Mouse (Mus musculus): ENCODE results near the gene Hist1h2ag. TPM values are rescaled to one million over a fixed set of nuclear protein-coding genes. Genes with fewer than 3 reads are reported as not detected.

Hist1h2ag gene
- total RNA-seq, 1 experiment from 2014 or later = 689 TPM

DNA sequence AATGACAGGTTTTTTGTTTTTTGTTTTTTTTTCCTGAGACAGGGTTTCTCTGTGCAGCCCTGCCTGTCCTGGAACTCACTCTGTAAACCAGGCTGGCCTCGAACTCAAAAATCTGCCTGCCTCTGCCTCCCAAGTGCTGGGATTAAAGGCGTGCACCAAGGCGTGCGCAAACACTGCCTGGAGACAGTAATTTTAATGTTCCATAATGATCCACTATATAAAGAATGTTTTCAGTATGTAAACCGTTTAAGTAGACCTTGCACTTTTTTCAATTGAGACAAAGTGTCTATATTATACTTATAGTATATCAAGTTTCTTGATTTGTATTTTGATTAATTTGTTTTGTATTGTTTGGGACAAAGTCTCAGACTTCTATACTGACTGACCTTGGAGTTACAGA is 3.4 kb downstream of the Hist1h2ag start:
- no peak for ATAC-seq (replicated peaks; ENCODE audit: low read depth, poor library complexity, severe bottlenecking)

DNA sequence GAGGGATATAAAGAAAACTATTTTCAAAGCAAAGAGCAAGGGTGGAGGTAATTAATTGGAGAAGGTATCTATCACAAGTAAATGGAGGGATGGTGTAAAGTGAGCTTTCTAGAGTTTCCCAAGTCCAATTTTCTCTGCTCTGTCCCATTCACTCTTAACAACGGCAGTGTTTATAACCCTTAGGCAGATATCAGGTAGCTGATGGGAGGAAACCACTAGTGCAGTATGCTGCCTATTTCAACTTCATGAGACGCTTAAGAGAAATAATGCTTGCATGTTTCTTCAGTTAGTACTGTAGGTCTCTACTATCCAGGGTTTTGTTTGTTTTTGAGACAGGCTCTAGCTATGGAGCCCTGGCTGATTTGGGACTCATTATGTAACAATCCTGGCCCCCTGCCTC is 5.3 kb downstream of the Hist1h2ag start:
- ATAC-seq (replicated peaks; ENCODE audit: low read depth, poor library complexity, severe bottlenecking) = no peak

DNA sequence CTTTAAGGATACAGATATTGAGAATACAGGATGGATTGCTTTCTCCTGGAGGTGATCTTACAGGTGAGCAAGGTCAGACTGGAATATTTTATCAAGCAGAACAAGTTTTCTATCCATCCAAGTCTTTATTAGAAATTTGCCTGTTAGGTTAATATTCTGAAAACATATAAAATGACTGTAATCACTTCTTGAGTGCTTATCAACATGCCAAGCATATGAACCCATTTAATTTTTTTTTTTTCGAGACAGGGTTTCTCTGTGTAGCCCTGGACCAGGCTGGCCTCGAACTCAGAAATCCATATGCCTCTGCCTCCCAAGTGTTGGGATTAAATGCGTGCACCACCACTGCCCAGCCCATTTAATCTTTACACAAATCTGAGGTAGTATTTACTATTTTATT is 5.8 kb downstream of the Hist1h2ag start:
- ATAC-seq (replicated peaks; ENCODE audit: low read depth, poor library complexity, severe bottlenecking) = no peak

DNA sequence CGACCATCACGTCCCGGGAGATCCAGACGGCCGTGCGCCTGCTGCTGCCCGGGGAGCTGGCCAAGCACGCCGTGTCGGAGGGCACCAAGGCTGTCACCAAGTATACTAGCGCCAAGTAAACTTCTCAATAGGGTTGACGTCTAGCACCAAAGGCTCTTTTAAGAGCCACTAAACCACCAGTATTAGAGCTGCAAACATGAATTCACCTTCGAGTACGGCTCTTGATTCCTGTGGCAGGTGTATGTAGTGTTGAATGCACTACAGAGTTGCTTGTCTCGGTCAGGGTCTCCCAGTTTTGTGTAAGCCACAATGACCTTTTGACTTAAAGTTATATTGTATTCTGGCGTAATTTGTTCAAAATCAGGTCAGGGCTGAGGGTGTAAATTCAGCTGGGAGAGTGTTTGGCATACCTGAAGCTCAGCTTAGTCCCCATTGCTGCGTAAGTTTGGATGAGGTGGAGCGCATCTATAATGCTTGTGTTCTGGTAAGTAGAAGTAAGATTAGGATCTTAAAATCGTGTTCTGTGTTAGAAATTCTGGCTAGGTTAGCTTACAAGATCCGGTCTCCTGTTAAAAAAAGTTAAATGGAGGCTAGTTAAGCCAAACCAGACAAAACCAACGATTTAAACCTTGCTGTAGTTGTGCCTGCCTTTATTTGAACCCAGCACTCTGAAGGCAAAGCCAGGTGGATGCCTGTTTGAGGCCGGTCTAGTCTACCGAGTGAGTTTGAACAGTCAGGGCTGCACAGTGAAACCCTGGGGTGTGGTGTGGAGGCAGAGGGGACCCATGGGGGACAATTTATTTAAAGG is 6.4 kb downstream of the Hist1h2ag start:
- ATAC-seq (replicated peaks; ENCODE audit: low read depth, poor library complexity, severe bottlenecking) = peak; percentile 10; the same call in 1 of the 2 replicates

DNA sequence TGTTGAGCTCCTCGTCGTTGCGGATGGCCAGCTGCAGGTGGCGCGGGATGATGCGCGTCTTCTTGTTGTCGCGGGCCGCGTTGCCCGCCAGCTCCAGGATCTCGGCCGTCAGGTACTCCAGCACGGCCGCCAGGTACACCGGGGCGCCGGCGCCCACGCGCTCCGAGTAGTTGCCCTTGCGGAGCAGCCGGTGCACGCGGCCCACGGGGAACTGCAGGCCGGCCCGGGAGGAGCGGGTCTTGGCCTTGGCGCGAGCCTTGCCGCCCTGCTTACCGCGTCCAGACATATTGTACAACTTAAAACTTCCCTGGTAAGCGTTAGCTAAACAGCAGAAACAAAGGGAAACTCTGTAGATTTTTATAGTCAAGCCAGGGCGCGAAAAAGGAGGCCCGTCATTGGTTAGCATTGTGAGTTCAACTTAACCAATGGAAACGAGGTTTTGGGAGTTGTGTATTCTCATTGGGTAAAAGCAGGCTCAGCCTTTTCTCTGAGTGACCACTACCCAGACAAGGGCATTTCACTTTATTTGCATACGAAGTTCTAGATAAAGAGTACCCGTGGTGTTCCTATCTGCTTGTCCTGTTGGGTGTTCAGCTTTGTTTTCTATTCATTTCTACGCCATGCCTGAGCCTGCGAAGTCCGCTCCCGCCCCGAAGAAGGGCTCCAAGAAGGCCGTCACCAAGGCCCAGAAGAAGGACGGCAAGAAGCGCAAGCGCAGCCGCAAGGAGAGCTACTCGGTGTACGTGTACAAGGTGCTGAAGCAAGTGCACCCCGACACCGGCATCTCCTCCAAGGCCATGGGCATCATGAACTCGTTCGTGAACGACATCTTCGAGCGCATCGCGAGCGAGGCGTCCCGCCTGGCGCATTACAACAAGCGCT is 7.2 kb downstream of the Hist1h2ag start, which contains the start of the genes Hist1h2ah and Hist1h2bk:
Hist1h2ah (minus strand) TSS at position 302 of the 882 bp plus-strand sequence.
Hist1h2bk (plus strand) TSS at position 604 of the 882 bp plus-strand sequence.
- ATAC-seq (replicated peaks; ENCODE audit: low read depth, poor library complexity, severe bottlenecking) = peak; percentile 89

DNA sequence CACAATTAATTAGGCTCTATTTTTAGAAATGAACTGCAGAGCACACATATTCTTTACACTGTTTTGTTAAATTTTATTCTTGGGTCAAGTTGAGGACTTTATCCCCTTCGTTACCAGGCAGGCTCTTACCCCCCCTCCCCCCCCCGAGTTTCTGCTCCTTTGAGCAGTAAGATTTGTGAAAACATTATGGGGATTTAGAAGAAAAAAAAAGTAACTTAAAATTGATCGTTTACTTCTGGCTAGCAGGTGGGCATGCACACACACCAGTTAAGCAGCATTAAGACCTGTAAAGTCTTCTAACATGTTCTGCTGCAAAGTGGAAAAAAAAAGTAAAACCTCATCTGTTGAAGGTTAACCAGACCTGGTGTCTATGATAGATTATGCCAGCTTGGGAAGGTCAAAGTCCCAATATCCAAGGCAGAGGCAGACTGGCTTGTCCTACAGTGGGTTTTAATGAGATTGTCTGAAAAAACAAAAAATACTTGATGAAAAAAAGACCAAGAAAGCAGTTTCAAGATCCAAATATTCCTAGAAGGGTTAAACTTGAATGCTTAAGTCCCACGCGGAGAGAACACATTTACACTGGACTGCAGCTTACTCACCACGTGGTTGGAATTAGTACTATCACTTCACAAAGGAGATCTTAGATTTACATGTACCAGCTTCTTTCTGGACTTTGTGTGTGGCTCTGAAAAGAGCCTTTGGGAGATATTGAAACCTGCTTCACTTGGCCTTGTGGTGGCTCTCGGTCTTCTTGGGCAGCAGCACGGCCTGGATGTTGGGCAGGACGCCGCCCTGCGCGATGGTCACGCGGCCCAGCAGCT is 8.1 kb downstream of the Hist1h2ag start:
- ATAC-seq (replicated peaks; ENCODE audit: low read depth, poor library complexity, severe bottlenecking) = no peak

DNA sequence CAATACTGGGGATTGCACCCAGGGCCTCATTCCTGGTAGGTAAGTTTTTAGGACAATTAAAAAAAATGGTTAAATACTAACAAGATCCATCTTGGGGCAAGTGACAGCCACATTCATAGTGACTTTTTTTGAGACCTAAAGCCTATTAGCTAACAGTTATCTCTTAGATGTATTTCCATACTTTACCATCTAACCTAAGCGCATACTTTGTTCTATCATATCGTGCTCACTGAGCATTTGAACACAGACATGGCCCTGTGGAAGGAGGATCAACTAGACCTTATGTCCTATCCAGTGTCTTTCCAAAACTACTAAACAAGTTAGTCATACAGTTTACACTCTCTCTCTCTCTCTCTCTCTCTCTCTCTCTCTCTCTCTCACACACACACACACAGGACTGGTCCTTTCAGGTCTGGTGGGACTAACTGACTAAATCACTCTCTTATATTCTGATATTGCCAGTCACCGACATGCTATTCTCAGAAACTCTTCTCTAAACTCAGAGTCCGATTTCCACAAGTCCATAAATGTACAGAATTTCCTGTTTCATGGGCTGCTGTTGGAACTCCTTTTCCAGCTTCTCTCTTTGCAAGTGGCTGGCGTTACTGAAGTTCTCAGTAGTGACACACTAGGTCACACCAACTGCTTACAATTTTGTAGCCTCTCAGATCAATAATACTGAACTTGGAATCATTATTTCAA is 8.9 kb downstream of the Hist1h2ag start:
- ATAC-seq (replicated peaks; ENCODE audit: low read depth, poor library complexity, severe bottlenecking) = no peak

DNA sequence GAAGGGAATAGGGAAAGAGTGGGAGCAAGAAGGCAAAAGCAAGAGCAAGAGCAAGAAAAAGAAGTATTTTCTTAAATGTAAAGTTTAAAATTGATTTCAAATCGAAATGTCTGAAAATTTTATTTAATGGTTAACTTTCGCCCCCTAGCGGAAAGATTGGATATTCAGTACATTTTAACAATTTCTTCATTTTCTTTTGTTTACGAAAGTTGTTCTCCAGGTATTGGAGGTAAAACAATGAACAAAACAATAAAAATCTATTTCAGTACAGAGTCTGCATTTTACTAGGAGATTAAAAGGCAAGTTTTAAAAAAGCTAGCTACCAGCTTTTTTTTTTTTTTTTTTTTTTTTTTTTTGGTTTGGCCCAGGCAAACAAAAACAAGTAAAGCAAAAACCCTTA is 12.3 kb downstream of the Hist1h2ag start:
- ATAC-seq (replicated peaks; ENCODE audit: low read depth, poor library complexity, severe bottlenecking) = no peak

DNA sequence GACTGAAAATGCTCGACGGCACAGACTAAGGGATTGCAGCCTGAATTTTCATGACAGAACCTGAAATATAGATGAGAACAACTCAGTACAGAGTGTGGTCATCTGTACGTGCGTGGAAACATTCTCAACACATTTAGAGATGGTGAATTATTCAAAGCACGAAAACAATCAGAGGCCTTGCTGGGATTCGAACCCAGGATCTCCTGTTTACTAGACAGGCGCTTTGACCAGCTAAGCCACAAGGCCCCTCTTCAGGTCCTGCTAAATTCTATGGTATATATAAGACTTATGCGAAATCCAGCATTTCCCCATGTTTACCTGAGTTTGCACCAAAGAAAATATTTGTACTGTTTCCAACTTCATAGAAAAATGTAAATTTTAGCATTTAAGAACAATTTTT is 12.8 kb downstream of the Hist1h2ag start:
- ATAC-seq (replicated peaks; ENCODE audit: low read depth, poor library complexity, severe bottlenecking) = no peak

DNA sequence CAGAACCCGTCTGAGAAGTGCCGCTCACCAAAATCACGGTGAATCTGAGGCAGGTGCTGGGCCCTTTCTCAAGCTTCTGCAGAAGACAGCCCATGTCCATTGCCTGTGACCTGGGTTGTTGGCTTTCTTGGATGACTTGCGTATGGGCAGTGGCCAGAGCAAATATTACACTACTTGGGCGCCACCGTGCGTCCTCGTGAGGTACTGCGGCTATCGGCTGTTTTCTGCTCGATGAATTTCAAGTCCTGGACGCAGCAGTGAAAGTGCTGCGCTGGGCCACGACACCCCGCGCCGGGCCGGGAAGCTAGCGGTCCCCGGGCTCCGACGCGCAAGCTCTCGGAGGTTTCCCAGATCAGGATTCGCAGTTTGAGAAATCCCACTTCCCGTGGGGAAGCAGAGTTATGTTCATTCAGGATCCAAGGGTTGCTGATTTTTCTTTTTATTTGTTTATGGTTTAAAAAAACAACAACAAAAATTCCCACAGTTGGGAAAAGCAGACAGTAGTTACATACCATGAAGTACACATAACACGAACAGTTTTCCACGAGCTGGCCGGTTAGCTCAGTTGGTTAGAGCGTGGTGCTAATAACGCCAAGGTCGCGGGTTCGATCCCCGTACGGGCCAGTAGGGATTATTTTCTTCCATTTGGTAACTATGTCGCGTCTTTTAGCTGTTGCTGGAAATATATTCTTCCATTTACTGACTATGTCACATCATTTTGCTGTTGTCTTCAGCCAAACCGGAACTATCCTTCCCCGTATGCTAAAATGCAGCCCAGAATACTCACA is 13.9 kb downstream of the Hist1h2ag start:
- peak; percentile 86 for ATAC-seq (replicated peaks; ENCODE audit: low read depth, poor library complexity, severe bottlenecking)

DNA sequence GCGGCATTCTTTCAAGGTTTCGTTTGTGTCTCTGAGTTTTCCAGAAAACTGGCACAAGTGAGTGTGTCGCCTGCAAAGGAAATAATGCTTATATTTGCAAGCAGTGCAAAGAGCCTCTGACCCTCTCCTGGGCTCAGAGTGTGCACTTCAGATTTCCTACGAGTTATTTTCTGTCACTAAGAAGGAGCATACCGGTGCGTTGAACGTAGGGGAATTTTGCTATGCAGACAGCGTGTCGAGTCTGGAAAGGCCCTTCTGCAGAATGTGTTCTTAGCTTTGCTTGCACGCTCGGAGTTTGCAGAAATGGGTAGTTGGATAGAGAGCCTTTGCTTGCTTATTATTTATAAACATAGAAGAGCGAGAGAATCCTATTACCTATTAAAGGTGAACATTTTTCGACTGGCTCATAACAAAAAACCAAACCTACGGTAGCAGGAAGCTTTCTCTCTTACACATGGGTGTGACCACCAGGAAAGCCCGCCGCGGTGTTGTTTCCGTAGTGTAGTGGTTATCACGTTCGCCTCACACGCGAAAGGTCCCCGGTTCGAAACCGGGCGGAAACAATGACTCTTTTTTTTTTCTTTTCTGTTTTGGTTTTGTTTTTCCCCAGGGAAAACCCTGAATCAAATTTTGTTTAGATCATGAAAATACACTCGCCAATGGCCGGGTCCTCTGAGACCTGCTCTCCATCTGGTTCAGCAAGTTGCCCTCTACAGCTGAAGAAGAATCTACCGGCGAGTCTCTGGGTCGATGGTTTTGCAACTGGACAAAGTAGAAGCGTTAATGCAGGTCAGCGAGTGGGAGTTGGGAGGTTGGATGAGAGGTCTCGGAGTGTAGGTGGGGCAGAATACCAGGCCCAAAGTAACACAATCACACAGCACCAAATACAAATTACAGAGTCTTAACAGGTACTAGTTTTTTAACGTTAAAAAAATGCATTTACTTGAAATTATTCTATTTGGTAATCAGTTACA is 16.4 kb downstream of the Hist1h2ag start:
- 0 out of 2 replicates have a peak, but pooled peaks have one; percentile 31 for ATAC-seq (replicated peaks; ENCODE audit: low read depth, poor library complexity, severe bottlenecking)

DNA sequence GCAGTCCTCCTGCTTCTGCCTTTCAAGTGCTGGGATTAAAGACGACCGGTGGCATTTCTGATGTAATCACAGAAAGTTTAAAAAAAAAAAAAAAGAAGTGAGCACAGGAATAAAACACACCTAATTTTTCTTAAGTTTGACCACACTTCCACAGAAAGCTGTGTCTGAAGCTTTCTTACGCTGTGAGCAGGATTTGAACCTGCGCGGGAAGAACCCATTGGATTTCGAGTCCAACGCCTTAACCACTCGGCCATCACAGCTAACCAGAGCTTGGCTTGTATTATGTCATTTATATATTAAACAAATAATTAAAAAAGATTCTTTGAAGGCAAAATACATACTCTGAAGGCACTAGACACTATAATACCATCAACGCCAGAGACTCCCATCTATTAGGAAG is 20.5 kb downstream of the Hist1h2ag start:
- peak; percentile 67 for ATAC-seq (replicated peaks; ENCODE audit: low read depth, poor library complexity, severe bottlenecking)

DNA sequence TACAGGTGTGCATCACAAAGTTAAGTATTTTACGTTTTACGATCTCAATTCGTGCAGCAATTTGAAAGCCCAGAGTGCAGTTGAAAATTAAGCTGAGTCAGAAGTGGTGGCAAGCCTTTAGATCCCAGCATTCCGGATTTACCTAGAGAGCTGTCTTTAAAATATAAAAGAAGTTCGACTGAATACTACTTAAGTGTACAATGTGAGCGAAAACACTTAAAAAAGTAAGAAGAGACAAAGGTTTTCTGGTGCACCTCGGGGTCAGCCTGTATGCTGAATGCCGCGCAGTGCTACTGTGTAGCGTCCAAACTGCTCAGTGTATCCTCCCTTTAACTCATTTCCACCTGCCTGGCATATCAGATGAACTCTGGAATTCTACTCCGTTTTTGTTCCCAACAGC is 21.2 kb downstream of the Hist1h2ag start:
- no peak for ATAC-seq (replicated peaks; ENCODE audit: low read depth, poor library complexity, severe bottlenecking)

DNA sequence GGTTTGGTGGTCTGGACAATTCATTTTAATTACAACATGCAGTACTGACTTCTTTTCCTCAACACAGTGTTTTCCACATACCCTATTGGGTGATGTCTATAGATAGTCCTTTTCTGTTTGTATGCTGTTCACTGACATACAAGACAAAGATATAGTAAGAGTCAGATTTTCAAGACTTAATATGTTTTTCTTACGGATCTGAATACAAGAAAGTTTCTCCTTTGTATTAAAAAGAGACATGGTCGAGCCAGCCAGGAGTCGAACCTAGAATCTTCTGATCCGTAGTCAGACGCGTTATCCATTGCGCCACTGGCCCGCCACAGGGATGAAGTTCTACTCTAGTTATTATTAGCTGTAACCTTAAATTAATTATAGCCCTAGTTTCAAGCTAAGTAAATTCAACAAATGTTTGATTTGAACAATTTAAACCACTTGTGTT is 21.8 kb downstream of the Hist1h2ag start:
- ATAC-seq (replicated peaks; ENCODE audit: low read depth, poor library complexity, severe bottlenecking) = peak; percentile 47

DNA sequence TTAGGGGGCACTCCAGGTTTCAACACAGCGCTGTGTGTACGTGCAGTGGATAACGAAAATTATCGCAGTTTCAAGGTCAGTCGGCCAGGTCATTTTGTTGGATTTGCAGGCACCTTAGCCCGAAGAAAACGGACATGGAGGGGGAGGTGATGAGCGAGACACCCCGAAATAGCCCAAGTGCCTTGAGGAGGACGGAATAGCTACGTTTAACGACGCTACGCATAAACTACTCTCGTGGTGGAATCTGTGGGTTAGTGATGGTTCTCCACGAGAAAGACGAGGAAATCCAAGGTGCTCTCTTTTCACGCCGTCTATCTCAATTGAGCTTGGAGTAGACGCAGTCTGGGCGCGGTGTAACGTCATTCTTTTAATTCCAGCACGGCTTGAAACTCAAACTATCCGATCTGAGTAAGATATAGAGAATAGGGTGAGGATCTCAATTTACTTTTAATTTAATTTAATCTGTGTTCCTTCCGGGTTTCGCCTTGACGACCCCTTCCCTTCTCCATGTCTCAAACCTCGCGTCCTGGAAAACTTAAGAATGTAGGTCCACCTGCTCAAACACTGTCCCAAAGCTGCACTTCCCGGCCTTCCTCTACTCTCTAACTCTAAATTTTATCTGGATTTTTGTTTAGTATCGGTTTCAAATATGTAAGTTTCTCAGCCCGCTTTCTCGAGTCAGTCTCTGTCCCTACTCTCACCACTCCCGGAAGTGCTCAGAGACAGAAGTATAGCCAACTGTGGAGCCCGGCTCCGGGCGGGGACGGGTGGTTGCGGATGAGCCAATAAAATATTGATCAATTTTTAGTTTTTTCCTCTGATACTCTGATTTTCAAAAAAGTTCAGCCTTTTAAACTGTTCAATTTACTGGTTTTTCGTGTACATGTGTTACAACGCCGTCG is 22.6 kb downstream of the Hist1h2ag start:
- ATAC-seq (replicated peaks; ENCODE audit: low read depth, poor library complexity, severe bottlenecking) = peak; percentile 58

Measured in common myeloid progenitor, adult 5-6 weeks (primary cell).